Mouse (Mus musculus) testis, postnatal 14 days (tissue): ENCODE results near the gene B3galt6.

ENCODE experiments used
- DNase-seq: peaks from one replicate; pipeline ENCODE4 v3.0.0; 2021; ENCODE audit warnings: low spot score

The B3galt6 gene

GRCm38 (mm10) chr4:155992241-155992905 is at the start of gene B3galt6, which contains the start of gene Sdf4:
Gene B3galt6, minus strand, starts transcription at chr4:155992649.
Gene Sdf4, plus strand, starts transcription at chr4:155992872.
- peak; percentile 83 for DNase-seq

- no peak for DNase-seq
Observed at GRCm38 (mm10) chr4:156034901-156035300, 42.5 kb upstream of the B3galt6 start.

- DNase-seq, result no peak
Observed at GRCm38 (mm10) chr4:156034301-156034700, 41.9 kb upstream of the B3galt6 start.

- no peak for DNase-seq
Observed at GRCm38 (mm10) chr4:156033476-156034119, 41.1 kb upstream of the B3galt6 start.

GRCm38 (mm10) chr4:156032856-156033255 is 40.4 kb upstream of the B3galt6 start:
- no peak for DNase-seq

- DNase-seq, result peak; percentile 78
Observed at GRCm38 (mm10) chr4:156031593-156032391, 39.3 kb upstream of the B3galt6 start.

GRCm38 (mm10) chr4:156031255-156031592 is 38.8 kb upstream of the B3galt6 start:
- DNase-seq, result no peak

- no peak for DNase-seq
Observed at GRCm38 (mm10) chr4:156030651-156031118, 38.2 kb upstream of the B3galt6 start.

GRCm38 (mm10) chr4:156028580-156028979 is 36.1 kb upstream of the B3galt6 start:
- no peak for DNase-seq

GRCm38 (mm10) chr4:156026013-156026412 is 33.6 kb upstream of the B3galt6 start, which contains the start of gene Tnfrsf18:
Gene Tnfrsf18, plus strand, starts transcription at chr4:156026164.
- DNase-seq, result no peak

GRCm38 (mm10) chr4:156024184-156024583 is 31.7 kb upstream of the B3galt6 start:
- no peak for DNase-seq

GRCm38 (mm10) chr4:156023520-156023919 is 31.1 kb upstream of the B3galt6 start:
- no peak for DNase-seq

GRCm38 (mm10) chr4:156021942-156022419 is 29.5 kb upstream of the B3galt6 start:
- no peak for DNase-seq

GRCm38 (mm10) chr4:156021381-156021780 is 28.9 kb upstream of the B3galt6 start:
- DNase-seq, result no peak

GRCm38 (mm10) chr4:156019771-156020170 is 27.3 kb upstream of the B3galt6 start:
- no peak for DNase-seq

- no peak for DNase-seq
Observed at GRCm38 (mm10) chr4:156014436-156014835, 22.0 kb upstream of the B3galt6 start.

- no peak for DNase-seq
Observed at GRCm38 (mm10) chr4:156013637-156014036, 21.2 kb upstream of the B3galt6 start, which contains the start of gene Tnfrsf4. Gene Tnfrsf4, plus strand, starts transcription at chr4:156013843.

- no peak for DNase-seq
Observed at GRCm38 (mm10) chr4:156008369-156008768, 15.9 kb upstream of the B3galt6 start.

- DNase-seq, result no peak
Observed at GRCm38 (mm10) chr4:156004109-156004508, 11.7 kb upstream of the B3galt6 start.

- DNase-seq, result no peak
Observed at GRCm38 (mm10) chr4:155993606-155994005, 1.2 kb upstream of the B3galt6 start.

- DNase-seq, result peak; percentile 96
Observed at GRCm38 (mm10) chr4:155992906-155993547, 578 bp upstream of the B3galt6 start.

- DNase-seq, result no peak
Observed at GRCm38 (mm10) chr4:155991908-155992230, 580 bp downstream of the B3galt6 start.
